Mouse (Mus musculus) right cerebral cortex, postnatal 4 days (tissue): Measurements from ENCODE around the gene Fam20c.

Experiments
- DNase-seq: peaks from one replicate; pipeline ENCODE4 v3.0.0-alpha.2; 2022

The Fam20c gene

GRCm38 (mm10) chr5:138754303-138755120, at the start of gene Fam20c:
Gene Fam20c, plus strand, starts transcription at chr5:138754514.
- DNase-seq, result peak; percentile 78

GRCm38 (mm10) chr5:138707367-138707766, 46.9 kb upstream of the Fam20c start:
- no peak for DNase-seq

- DNase-seq, result no peak
Measured at GRCm38 (mm10) chr5:138708591-138708990, 45.7 kb upstream of the Fam20c start.

- no peak for DNase-seq
Measured at GRCm38 (mm10) chr5:138715561-138716095, 38.7 kb upstream of the Fam20c start.

- DNase-seq, result no peak
Measured at GRCm38 (mm10) chr5:138720329-138721190, 33.8 kb upstream of the Fam20c start.

DNA sequence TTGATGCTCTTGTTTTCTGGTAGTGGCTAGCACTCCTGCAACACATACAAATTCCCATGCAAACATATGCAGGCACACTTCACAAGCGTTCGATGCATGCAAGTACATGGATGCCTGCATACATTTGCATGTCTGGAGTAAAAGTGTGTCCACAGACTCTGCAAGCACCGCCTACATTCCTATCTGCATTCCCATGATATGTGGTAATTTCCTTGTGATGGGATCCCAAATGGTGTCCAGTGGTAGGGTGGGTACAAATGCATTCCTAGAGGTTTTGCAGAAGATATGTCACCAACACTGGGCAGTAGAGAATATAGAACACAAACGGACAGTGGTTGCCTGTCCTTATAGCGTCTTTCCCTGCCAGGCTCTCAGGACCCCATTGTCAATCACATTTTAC, 29.9 kb upstream of the Fam20c start:
- DNase-seq, result no peak

- DNase-seq, result no peak
Measured at GRCm38 (mm10) chr5:138725151-138725550, 29.2 kb upstream of the Fam20c start.

DNA sequence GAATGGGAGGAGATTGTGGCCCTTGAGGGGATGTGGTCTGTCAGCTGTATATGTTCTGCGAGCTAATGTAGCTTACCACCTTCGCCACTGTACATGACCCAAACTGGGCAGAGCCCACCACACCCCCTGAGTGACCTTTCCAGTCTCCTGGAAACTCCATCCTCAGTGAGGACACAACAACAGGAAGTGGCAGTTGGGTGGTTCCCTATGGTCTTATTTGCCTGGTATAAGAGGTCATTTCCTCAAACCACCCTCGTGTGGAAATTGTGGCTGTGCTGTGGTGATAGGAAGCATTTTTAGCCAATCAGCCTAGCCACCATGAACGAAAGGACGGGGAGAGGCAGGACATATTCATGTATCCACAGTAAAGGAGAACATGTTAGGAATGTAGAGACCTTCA, 23.5 kb upstream of the Fam20c start:
- no peak for DNase-seq

- DNase-seq, result no peak
Measured at GRCm38 (mm10) chr5:138733317-138733899, 20.9 kb upstream of the Fam20c start.

DNA sequence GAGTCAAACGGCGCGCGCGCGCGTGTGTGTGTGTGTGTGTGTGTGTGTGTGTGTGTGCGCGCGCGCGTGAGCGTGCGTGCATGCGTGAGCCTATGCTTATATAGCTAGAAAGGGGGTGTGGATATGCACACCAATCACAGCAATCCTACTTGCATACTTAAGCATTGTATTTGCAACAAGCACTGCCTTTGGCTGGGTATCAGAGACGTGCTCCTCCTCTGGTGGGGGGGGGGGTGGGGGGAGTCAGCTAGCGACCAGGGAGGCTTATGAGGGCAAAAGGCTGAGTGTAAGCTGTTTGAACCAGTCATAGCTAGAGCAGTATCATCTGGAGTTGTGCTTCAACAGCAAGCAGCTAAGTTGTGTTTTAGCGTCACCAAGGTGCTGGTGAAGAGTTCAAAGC, 20.3 kb upstream of the Fam20c start:
- DNase-seq, result no peak

DNA sequence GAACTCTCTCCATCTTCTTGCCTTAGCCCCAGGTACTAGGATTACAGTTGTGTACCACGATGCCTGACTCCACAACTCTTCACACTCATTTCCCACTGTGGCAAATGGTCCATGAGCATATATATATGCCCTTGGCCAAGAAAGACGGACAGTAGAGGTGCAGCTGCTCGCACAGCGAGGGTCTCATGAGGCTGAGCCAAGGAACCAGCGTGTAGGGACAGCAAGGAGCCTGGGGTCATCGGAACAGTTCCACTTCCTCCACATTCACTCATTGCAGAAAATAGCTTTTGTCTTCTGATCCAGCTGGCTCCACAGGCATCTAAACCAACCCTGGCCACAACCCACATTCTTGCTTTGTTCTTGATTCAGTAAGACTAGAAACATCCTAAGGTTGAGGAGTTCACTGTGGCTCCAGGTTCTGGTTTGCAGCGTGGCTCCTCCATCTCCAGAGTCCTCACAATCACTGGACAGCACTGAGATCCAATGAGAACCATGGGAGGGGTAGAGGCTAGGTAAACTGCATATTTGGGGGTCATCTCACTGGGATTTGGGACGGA, 19.0 kb upstream of the Fam20c start:
- DNase-seq, result no peak

GRCm38 (mm10) chr5:138740150-138740549, 14.2 kb upstream of the Fam20c start:
- no peak for DNase-seq

GRCm38 (mm10) chr5:138741516-138741915, 12.8 kb upstream of the Fam20c start:
- no peak for DNase-seq

DNA sequence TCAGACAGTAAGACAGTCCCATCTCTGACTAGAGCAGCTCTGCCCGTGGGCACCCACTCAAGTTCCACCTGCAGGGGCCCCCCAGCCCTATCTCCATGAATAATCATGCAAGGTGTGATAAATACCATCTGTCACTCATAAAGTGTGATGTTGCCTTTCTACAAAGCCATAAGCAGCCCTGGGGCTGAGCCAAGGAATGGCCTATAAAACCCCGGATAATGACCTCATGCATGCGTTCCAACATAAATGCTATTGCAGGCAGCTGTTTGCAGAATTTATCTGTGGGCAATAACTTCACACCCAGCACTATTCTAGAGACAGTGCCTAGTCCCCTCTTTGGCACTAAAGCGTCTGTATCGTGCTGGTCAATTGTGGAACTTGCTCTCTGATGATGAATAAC, 12.0 kb upstream of the Fam20c start:
- no peak for DNase-seq

DNA sequence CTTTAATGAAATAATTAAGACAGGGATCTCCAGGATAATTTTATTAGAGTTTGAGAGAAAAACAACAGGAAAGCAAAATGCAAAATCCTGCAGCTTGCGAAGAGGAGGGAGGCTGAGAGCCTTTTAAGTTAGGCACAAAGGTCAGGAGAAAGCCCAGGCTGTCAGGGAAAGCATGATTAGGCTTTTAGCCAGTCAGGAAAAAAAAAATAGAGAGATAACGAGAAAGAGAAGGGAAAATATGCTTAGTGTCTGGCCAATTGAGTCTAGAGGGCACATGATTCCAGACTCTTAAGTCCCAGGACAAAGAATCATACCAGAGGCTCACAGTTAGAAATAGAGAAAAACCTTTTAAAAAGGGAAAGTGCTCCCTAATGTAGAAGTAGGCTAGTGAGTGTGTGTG, 10.7 kb upstream of the Fam20c start:
- DNase-seq, result no peak

DNA sequence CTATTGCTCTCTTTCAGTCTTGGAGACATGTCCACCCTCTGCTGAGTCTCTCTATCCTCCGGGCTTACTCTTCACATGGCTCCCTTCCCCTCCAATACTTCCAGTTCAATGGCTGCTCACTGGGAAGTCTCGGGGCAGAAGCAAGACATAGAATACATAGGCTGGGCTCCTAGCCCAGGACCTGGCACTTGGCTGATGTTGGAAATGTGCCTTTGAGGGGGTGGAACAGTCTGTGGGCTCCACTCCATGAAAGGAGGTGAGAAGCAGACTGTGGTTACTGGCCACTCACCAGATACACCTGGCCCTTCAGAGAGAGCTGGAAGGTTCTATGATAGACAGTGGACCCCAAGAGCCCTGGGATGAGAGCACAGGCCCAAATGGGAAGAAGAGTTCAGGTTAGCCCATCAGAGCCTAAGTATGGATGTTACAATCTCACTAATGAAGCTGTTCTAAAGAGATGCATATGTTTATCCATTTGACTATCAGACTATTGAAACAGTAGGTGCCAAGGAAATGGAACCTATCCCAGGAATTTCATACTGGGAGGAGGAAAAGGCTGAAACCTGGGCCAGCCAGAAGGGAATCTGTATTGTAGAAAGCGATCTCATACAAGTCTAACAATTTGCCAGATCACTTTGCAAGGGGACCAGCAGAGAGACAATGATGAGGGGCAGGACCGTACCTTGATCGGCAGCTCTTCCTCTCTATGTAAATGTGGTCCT, 8.8 kb upstream of the Fam20c start:
- no peak for DNase-seq

DNA sequence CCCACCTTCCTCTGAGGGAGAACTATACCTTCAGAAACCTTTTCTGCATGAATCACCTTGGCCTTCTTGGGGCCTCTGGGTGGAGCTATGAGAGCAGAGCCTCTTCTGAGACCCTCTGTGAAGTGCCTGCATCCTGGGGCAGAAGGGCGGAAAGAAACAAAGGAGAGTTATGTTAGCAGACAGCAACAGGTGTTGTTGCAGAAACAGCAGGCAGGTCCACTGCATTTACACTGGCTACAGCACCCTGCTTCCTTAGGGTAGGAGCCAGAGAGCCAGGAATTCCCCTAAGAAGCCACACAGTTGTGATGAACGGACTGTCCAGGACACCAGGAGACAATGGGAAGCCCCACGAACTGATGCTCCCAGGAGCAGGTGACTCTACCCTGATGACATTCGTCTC, 1.0 kb upstream of the Fam20c start:
- DNase-seq, result no peak

DNA sequence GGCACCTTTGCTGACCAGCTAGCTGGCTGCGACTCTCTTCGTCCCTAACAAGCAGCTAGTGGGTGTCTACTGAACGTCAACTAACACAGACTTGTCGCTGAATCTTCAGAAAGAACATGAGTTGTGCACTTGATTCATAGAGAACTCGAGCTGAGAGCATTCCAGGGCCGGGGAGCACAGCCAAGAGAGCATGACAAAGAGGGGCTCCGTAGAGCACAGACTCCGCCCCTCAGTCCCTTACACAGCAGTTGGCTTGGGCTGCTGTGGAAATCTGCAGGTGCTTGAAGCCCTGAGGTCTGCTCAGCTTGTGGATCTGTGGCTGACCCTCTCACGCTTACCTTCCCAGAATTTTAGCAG, 390 bp upstream of the Fam20c start:
- DNase-seq, result peak; percentile 54

DNA sequence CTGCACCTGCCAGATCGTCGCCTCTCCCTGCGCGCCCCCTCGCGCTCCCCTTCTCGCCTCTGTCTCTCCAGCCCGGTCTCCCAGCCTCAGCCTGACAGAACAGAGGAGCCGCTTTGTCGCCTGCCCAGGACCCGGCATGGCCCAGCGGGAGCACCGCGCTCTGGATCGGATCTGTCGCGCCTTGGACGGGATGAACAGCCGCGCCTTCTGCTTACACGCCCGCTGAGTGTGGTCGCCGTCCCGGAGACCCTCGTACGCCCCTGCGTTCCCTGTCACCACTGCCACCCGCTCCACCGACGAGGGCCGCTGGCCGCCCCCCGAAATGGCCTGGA, 773 bp downstream of the Fam20c start:
- no peak for DNase-seq

- peak; percentile 62 for DNase-seq
Measured at GRCm38 (mm10) chr5:138755453-138756301, 1.4 kb downstream of the Fam20c start.

GRCm38 (mm10) chr5:138756311-138757085, 2.2 kb downstream of the Fam20c start:
- DNase-seq, result peak; percentile 58
